Mouse (Mus musculus): ENCODE data around the gene Sdr42e1.

- TF ChIP-seq POLR2A (IDR thresholded peaks at IDR 0.05; ENCODE audit: control insufficient read depth, low read depth, low read length), result no peak
- no peak for TF ChIP-seq CTCF (IDR thresholded peaks at IDR 0.05; ENCODE audit: control insufficient read depth, insufficient read depth, insufficient replicate concordance, low read depth, low read length)
Observed at GRCm38 (mm10) chr8:117715896-117716295, 42.4 kb upstream of the Sdr42e1 start.
